Mouse (Mus musculus): ENCODE data around the gene Wnt9a.
"Not testable (repeated sequence)": the region's sequence is repeated elsewhere in the genome, so short reads cannot be mapped to it uniquely, and the experiment has no call there.

Wnt9a gene

GRCm38 (mm10) chr11:59337955-59338735 lies 31.4 kb downstream of the Wnt9a start:
- DNase-seq: peak; percentile 11

GRCm38 (mm10) chr11:59338736-59339120 lies 32.0 kb downstream of the Wnt9a start:
- no peak for DNase-seq

GRCm38 (mm10) chr11:59342956-59343355 lies 36.2 kb downstream of the Wnt9a start:
- no peak for DNase-seq

- no peak for DNase-seq
These were observed 39.6 kb downstream of the Wnt9a start for GRCm38 (mm10) chr11:59346166-59346910.

- DNase-seq: no peak
These were observed 43.6 kb downstream of the Wnt9a start for GRCm38 (mm10) chr11:59350326-59350725.

GRCm38 (mm10) chr11:59354793-59355192 lies 48.1 kb downstream of the Wnt9a start:
- no peak for DNase-seq

- no peak for DNase-seq
These were observed 50.2 kb downstream of the Wnt9a start for GRCm38 (mm10) chr11:59356874-59357289.

- no peak for DNase-seq
These were observed 54.6 kb downstream of the Wnt9a start for GRCm38 (mm10) chr11:59361291-59361690.

GRCm38 (mm10) chr11:59364007-59364406 lies 57.3 kb downstream of the Wnt9a start:
- DNase-seq: no peak

- DNase-seq: no peak
These were observed 57.7 kb downstream of the Wnt9a start for GRCm38 (mm10) chr11:59364417-59364816.

GRCm38 (mm10) chr11:59366031-59366430 lies 59.3 kb downstream of the Wnt9a start:
- no peak for DNase-seq

GRCm38 (mm10) chr11:59366633-59367032 lies 59.9 kb downstream of the Wnt9a start:
- no peak for DNase-seq

GRCm38 (mm10) chr11:59367955-59368354 lies 61.2 kb downstream of the Wnt9a start:
- not testable (repeated sequence) for DNase-seq

- DNase-seq: no peak
These were observed 63.1 kb downstream of the Wnt9a start for GRCm38 (mm10) chr11:59369848-59370247.

- DNase-seq: no peak
These were observed 68.7 kb downstream of the Wnt9a start, which contains the start of gene Prss38 for GRCm38 (mm10) chr11:59375475-59375874. Prss38 (minus strand) TSS chr11:59375657.

- no peak for DNase-seq
These were observed 71.3 kb downstream of the Wnt9a start for GRCm38 (mm10) chr11:59377999-59378398.

- DNase-seq: no peak
These were observed 72.8 kb downstream of the Wnt9a start for GRCm38 (mm10) chr11:59379547-59379946.
